Mouse (Mus musculus) B cell, adult (primary cell): ENCODE results near the gene Brsk1. TPM values are rescaled to one million over a fixed set of nuclear protein-coding genes. Genes with fewer than 3 reads are reported as not detected.

ENCODE experiments used
- total RNA-seq: library from RNA; stranded (reverse); gene quantifications from 4 replicates; pipeline ENCODE4 v1.2.4, GENCODE M21; 2023; ENCODE audit not compliant: inconsistent age

Gene Brsk1
- not detected in 4 replicates for total RNA-seq

DNA sequence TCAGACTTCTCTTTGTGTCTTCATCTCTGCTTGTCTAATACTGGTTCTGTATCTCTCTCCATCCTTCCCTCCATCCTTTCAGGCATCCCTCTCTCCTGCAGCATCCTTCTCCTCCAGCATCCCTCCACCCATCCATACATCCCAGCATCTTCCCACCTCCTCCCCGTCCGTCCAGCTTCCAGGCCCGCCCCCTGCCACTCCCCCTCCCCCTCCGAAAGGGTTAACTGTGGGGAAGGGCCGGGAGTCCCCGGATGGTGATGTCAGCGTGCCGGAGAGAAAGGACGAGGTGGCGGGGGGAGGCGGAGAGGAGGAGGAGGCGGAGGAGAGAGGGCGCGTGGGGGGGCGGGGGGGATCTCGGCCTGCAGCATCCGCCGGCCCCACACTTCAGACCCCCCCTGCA, at the start of gene Brsk1:
TSS of gene Brsk1 (plus strand) at position 218 of the 400 bp plus-strand sequence.

GRCm38 (mm10) chr7:4658912-4659551, 31.4 kb upstream of the Brsk1 start, which contains the start of gene Ppp6r1:
Gene Ppp6r1 (minus strand): TSS chr7:4659019.

GRCm38 (mm10) chr7:4684632-4685417, 5.6 kb upstream of the Brsk1 start, which contains the start of gene Hspbp1:
Gene Hspbp1 (minus strand): TSS chr7:4685068.

GRCm38 (mm10) chr7:4725169-4725568, 34.8 kb downstream of the Brsk1 start, which contains the start of gene Tmem150b:
Gene Tmem150b (minus strand): TSS chr7:4725249.

DNA sequence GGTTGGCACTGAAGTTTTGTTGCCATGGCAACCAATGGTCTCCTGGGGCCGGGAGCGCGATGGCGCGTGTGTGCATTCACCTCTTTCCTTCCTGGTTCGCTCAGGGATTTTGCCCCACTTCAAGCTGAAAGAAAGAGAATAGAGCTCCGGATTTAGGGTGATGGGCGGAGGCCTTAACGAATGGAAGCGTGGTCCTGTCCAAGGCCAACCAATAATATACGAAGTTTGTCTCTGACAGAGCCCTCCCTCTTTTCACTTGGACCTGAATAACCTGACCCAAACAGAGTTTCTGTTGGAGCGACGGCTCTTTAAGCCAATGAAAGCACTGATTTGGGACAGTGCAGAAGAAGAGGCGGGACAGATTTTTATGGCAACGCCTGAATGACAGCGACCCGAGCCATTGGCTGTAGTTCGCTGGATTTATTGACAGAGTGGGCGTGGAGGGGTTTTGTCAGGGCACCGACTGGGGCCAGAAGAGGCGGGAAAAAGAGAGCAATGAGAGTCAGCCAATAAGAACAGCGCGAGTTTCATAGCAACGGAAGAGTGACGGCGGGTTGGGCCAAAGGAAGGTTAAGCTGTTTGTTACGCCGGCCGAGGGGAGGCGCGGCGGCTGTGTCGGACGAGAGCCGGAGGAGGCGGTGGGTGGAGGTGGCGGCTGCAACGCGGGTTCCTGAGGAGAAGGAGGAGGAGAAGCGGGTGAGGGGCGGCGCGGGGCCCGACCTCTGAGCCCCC, 49.3 kb downstream of the Brsk1 start, which contains the start of gene Kmt5c:
TSS of gene Kmt5c (plus strand) at position 572 of the 732 bp plus-strand sequence.

GRCm38 (mm10) chr7:4752821-4753570, 62.6 kb downstream of the Brsk1 start, which contains the start of gene Cox6b2:
Gene Cox6b2 (minus strand): TSS chr7:4753094.

Other genes starting within 250 kb of the Brsk1 start
- 8.4 to 10.3 TPM (median 9.5 TPM) in 4 replicates for gene Rdh13, start 245.0 kb upstream of the Brsk1 start, total RNA-seq
- 13.9 to 50.5 TPM (median 45.9 TPM) in 4 replicates for gene Eps8l1, start 229.9 kb upstream of the Brsk1 start, total RNA-seq
- gene Ppp1r12c, start 188.9 kb upstream of the Brsk1 start, total RNA-seq, result 230 to 259 TPM (median 247 TPM) in 4 replicates
- 0.61 to 2.7 TPM in 2 of 4 replicates, not detected in the others for gene Tnnt1, start 174.2 kb upstream of the Brsk1 start, total RNA-seq
- gene Tnni3, start 166.4 kb upstream of the Brsk1 start, total RNA-seq, result 1.2 to 1.9 TPM in 2 of 4 replicates, not detected in the others
- 0.22 to 0.69 TPM (median 0.39 TPM) in 3 of 4 replicates, not detected in the other for gene Dnaaf3, start 158.2 kb upstream of the Brsk1 start, total RNA-seq
- not detected in 4 replicates for gene Syt5, start 143.1 kb upstream of the Brsk1 start, total RNA-seq
- 1.4 TPM in 1 of 4 replicates, not detected in the others for gene Ptprh, start 86.6 kb upstream of the Brsk1 start, total RNA-seq
- gene Tmem86b, start 59.2 kb upstream of the Brsk1 start, total RNA-seq, result 46.4 to 54.9 TPM (median 50.2 TPM) in 4 replicates
- gene Ppp6r1, start 31.6 kb upstream of the Brsk1 start, total RNA-seq, result 242 to 260 TPM (median 251 TPM) in 4 replicates
- gene Hspbp1, start 5.5 kb upstream of the Brsk1 start, total RNA-seq, result 74.3 to 78.0 TPM (median 75.7 TPM) in 4 replicates
- 2.0 to 4.0 TPM (median 3.1 TPM) in 4 replicates for gene Tmem150b, start 34.6 kb downstream of the Brsk1 start, total RNA-seq
- 88.8 to 99.7 TPM (median 92.1 TPM) in 4 replicates for gene Kmt5c, start 49.5 kb downstream of the Brsk1 start, total RNA-seq
- 2.3 to 5.0 TPM (median 4.1 TPM) in 4 replicates for gene Cox6b2, start 62.5 kb downstream of the Brsk1 start, total RNA-seq
- not detected in 4 replicates for gene Fam71e2, start 80.7 kb downstream of the Brsk1 start, total RNA-seq
- not detected in 4 replicates for gene Il11, start 92.3 kb downstream of the Brsk1 start, total RNA-seq
- gene Tmem190, start 92.3 kb downstream of the Brsk1 start, total RNA-seq, result not detected in 4 replicates
- 2.0 to 2.9 TPM (median 2.4 TPM) in 4 replicates for gene Tmem238, start 99.1 kb downstream of the Brsk1 start, total RNA-seq
- 1,659 to 1,852 TPM (median 1,727 TPM) in 4 replicates for gene Rpl28, start 102.3 kb downstream of the Brsk1 start, total RNA-seq
- gene Ube2s, start 122.0 kb downstream of the Brsk1 start, total RNA-seq, result 137 to 170 TPM (median 148 TPM) in 4 replicates
- 0.39 to 1.9 TPM (median 0.72 TPM) in 4 replicates for gene Shisa7, start 154.1 kb downstream of the Brsk1 start, total RNA-seq
- 6.1 to 12.0 TPM (median 7.0 TPM) in 4 replicates for gene Isoc2b, start 179.7 kb downstream of the Brsk1 start, total RNA-seq
- gene Isoc2a, start 186.5 kb downstream of the Brsk1 start, total RNA-seq, result 10.5 to 13.7 TPM (median 12.2 TPM) in 4 replicates
- gene Gm36210, start 215.9 kb downstream of the Brsk1 start, total RNA-seq, result not detected in 4 replicates
- gene Zfp628, start 224.6 kb downstream of the Brsk1 start, total RNA-seq, result 36.5 to 39.0 TPM (median 38.7 TPM) in 4 replicates
- 8.3 to 9.7 TPM (median 9.1 TPM) in 4 replicates for gene Nat14, start 231.4 kb downstream of the Brsk1 start, total RNA-seq
- 0.19 to 0.39 TPM (median 0.34 TPM) in 4 replicates for gene Ssc5d, start 235.2 kb downstream of the Brsk1 start, total RNA-seq